Mouse (Mus musculus) splenic B cell, adult 2 months (primary cell): Measurements from ENCODE around the gene Fkbp2.

Experiments used
- DNase-seq: peaks from one replicate; pipeline ENCODE4 v3.0.0-alpha.2; 2011; ENCODE audit warnings: low read depth, low spot score
- H3K27me3 ChIP-seq: 2 replicates; pipeline ENCODE4 v1.6.1; 2012; ENCODE audit warnings: mild to moderate bottlenecking, low read length, moderate library complexity, mixed read lengths; ENCODE audit not compliant: control insufficient read depth, poor library complexity, insufficient read depth, severe bottlenecking
- H3K36me3 ChIP-seq: 2 replicates; pipeline ENCODE4 v1.6.1; 2012; ENCODE audit warnings: mild to moderate bottlenecking, low read length, moderate library complexity, mixed read lengths; ENCODE audit not compliant: control insufficient read depth, poor library complexity, insufficient read depth, severe bottlenecking

The Fkbp2 gene

DNA sequence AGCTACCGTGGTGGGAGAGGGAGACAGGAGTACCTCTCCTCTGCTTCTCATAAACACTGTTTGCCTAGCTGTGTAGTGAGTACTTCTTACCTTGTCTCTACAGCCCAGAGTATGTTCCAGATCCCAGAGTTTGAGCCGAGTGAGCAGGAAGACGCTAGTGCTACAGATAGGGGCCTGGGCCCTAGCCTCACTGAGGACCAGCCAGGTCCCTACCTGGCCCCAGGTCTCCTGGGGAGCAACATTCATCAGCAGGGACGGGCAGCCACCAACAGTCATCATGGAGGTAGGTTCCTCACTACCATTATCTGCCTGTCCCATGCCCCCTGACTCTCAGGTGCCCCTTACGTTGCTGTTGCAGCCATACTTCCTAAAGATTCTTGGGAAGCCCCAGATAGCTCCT is 37.5 kb downstream of the Fkbp2 start:
- no peak for DNase-seq

DNA sequence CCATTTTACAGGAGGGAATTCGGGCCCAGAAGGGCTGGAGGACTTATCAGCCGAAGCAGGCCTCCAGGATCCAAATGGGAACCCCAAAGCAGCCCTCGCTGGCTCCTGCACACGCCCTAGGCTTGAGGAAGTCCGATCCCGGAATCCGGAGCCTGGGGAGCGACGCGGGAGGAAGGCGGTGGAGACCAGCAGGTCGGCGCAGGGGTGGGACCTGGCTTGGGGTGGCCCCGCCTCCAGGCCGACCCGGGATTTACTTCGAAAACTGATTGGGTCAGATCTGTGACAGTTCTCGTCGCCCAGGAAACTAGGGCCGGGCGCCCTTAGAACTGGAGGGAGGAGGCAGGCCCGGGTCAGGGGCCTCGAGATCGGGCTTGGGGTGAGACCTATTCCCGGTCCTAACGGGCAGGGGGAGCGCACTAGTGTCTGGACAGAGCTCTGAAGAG is 38.0 kb downstream of the Fkbp2 start, which contains the start of gene Gpr137:
Gpr137 (minus strand) TSS at position 232 of the 443 bp plus-strand sequence.
- peak; percentile 89 for DNase-seq
- no peaks in the 10 kb centered on the region for H3K27me3 ChIP-seq
- no peaks in the 10 kb centered on the region for H3K36me3 ChIP-seq

More for the DNA sequence above, 37.5 kb downstream of the Fkbp2 start:
- no peaks in the 10 kb centered on the region for H3K36me3 ChIP-seq
- no peaks in the 10 kb centered on the region for H3K27me3 ChIP-seq

DNA sequence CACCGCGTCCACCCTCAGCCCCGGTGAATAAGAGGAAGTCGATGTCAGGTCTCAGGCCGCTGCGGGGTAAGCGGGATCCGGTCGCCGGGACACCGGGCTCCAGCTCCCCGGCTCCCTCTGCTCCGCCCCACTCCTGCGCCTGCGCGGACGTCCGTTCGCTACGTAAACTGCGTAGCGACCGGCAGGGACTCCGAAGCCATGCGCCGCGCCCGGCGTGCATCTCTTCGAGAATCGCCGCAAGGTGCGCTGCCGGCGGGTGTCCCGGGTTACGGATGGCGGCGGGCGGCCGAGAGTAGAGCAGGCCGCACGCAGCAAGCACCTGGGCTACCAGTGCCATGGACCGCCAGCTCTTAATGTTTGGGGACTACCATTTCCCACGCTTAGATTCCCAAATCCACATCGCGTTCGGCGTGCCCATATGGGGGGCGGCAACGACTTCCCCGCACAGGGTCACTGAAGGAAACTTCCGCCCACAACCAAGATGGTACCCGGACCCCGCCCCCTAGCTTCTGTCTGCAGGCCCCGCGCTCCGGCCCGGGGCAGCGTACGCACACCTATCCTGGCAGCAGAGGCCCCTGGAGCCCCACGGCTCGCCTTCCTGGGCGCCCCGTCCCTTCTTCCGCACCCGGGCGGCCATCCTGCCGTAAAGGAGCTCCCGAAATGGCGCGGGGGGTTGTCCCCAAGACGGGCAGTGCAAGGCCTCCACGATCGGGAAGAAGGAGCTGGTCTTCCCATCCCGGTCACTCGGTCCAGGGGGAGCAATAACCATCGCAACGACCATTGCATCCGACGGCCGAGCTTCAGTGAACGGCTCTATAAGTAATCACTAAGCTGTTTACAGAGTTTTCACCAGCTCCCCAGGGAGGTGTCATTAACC is 38.7 kb downstream of the Fkbp2 start, which contains the start of gene Bad:
Bad (plus strand) TSS at position 490 of the 877 bp plus-strand sequence.
- H3K27me3 ChIP-seq: no peaks in the 10 kb centered on the region
- no peaks in the 10 kb centered on the region for H3K36me3 ChIP-seq
- DNase-seq: peak; percentile 95

DNA sequence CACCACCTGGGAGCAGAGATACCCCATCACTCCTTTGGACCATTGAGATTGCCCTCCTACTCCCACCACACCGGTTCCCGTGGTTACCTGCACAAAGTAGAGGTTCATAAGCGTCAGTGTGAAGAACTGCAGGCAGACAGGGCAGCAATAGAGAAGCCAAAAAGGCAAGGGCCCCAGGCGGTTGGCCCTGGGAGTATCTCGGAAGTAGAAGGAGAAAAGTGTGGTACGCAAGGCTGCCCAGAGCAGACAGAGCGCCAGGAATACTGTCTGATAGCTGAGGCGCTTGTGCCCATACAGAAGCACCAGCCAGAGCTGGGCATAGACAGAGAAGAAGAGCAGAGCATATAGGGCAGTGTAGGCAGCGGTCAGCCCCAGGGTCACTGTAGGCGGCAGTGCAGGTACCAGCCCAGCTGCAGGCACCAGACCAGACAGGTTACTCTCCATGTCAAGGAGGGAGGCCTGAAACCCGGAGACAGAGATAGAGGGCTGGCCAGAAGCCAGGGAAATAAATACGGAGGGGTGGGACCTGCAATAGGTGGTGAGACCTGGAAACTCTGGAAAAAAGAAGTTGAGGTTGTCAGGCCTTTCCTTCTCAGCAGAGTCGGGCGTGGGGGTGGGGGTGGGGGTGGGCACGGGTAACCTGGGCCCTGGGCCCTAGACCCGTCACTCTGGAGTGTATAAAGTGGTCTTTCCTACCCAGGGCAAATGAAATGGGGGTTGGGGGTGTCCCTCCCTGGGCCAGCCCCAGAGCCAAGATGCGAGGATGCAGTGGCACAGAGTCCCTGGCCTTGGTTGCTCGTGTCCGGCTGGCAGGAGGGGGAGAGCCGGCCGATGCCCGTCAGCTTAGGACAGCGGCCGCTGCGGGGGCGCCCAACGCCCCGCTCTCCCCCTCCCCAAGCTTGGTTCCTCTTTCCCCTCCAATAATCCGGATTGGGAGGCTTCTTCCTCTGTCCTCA is 39.6 kb downstream of the Fkbp2 start:
- no peak for DNase-seq
- no peaks in the 10 kb centered on the region for H3K27me3 ChIP-seq
- no peaks in the 10 kb centered on the region for H3K36me3 ChIP-seq

DNA sequence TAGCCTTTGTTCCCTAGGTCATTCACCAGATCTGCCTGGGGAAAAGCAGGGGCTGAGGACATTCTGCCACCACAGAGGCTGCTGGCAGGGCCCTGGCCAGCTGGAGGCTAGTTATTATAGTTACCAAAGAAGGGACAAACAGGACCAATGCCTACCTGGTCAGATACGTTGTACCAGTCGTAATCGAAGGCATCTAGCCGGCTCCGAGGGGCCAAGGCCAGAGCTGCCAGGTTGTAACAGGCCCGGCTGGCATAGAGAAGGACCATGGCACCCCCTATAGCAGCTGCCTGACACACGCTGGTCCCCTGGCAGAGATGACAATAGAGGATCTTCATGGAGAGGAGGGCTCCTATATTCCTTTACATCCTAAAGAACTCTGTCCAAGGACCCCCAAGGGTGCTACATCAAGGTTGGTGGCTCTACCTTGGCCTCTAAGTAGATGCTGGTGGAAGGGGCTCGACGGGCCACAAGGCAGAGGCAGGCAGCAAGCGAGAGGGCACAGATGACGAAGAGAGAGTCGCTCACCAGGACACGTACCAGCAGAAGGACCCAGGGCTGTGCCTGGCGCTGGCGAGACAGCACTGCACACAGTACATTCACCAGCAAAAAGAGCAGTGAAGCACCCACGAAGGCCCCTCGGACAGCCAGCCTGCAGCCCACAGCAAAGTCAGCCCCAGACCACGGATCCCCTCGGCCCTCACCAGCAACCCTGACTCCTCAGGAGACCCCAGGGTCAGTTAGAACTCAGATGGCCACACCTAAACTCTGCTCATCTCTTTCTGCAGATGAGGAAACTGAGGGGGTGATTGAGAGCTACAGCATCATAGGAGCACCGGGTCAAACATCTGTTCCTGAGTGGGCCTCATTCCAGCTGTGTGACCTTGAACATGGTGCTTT is 40.9 kb downstream of the Fkbp2 start:
- no peaks in the 10 kb centered on the region for H3K27me3 ChIP-seq
- DNase-seq: no peak
- H3K36me3 ChIP-seq: no peaks in the 10 kb centered on the region

DNA sequence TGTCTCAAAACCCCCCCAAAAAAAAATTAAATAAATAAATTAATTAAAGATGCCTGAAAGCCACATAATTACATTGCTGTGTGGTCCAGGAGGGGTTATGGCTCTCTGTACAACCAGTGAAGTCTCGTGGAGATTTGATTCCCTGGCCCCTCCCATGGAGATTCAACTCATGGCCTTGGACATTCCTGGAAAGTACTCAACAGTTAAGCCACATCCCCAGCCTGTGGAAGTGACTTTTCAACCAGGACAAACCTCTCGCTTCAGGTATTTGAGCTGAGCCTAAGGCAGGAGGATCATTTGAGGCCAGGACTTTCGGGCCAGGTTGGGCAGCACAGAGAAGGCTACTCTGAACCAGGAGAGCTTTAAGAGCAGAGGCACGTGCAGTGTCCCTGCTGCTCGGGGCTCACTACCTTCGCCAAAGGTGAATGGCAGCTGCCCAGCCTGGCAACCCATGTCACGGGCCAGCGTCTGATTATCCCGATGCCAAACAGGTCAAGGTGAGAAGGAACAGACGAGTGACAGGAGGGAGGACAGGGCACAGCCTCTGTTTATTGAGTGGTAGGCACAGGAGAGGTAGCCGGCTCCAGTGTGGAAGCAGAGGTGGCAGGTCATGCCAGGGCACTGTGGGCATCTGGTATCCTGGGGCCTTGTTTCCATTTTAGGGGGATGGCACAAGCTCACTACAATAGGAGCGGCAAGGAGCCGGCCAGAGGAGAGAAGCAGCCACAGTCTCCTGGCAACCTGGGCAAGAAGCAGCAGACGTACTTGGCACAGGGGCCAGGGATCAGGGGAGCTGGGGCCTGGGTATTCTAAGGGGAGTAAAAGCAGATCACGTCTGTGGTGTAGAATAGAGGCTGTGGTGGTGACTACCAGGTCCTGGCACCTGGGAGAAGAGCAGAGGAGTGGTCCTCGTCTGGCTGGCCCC is 42.5 kb downstream of the Fkbp2 start:
- no peaks in the 10 kb centered on the region for H3K27me3 ChIP-seq
- no peaks in the 10 kb centered on the region for H3K36me3 ChIP-seq
- DNase-seq: no peak

DNA sequence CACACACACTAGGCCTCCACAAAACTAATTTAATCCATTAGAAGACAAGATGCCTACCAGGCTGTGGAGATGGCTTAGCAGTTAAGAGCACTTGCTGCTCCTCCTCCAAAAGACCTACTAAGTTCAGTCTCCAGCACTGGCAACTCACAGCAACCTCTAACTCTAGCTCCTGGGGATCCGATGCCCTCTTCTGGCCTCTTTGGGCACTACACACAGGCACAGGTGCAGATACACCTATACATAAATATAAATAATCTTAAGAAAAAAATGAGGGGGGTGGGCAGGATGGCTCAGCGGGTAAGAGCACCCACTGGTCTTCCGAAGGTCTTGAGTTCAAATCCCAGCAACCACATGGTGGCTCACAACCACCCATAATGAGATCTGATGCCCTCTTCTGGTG is 44.0 kb downstream of the Fkbp2 start:
- Histone ChIP-seq H3K27me3 (no peaks in the 10 kb centered on the region), H3K36me3 (no peaks in the 10 kb centered on the region)
- DNase-seq: peak; percentile 63

DNA sequence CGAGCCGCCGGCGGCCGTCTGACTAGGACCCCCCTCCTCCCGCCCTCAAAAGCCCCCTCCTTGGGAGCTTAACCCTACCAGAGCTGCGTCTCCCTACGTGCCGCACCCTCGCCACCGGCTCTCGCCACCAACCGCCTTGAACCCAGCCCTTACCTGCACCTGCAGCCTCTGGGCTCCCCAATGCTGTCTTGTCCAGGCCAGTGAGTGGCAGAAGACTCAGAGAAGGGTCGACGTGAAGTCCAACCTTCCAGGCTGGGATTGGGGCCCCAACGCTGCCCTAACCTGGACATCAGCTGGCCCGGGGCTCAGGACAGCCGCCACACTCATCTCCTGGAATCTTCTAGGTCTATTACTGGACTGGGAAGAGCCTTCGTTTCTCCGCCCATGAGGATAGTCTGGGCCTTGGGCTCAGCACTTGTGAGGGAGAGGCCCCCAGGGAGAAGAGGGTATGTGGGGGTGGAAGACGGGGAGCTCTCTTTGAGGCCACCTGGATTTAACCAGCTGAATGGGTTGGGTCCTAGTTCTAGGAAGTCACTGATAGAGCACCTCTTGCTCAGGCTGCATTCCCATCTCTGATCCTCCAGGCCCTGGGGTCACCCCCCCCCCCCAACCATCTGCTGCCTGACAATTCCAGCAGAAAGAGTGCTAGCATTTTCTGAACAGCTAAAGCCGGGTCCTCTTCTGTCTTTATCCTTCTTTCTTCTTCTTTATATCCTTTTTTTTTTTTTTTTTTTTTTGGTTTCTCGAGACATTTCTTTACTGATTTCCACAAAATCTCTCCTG is 45.9 kb downstream of the Fkbp2 start, which contains the start of gene Kcnk4:
Kcnk4 (minus strand) TSS at position 321 of the 783 bp plus-strand sequence.
- no peaks in the 10 kb centered on the region for H3K27me3 ChIP-seq
- no peaks in the 10 kb centered on the region for H3K36me3 ChIP-seq
- DNase-seq: no peak

DNA sequence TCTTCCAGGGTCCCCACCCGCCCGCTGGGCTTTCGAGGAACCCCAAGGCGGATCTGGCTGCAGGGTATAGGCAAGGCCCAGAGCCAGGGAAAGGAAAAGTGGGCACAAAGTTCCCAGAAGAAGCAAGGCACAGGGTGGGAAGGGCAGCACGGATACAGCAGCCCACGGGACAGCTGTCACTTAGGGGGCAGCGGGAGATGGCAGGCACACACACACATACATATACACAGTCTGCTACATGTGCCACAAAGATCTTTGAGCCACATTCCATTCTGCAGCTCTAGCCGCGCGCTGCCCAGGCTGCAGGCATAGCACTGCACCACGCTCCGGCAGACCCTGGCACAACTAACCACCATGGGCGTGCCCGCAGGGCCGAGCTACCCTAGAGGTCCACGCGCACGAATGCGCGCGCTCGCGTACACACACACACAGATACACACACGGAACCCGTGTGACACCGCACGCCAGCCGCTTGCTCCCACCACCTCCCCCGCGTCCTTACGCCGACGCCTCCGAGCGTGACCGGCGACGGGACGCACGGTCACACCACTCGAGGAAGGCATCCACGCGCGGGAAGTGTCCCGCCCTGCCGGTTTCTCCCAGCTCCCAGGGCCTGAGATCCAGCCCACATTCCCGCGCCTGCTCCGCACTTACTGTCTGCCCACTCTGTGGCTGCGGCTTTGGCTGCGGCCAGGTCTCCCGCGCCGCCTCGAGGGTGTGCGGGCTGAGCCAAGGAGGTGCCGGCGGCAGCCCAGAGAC is 46.7 kb downstream of the Fkbp2 start:
- Histone ChIP-seq H3K36me3 (no peaks in the 10 kb centered on the region), H3K27me3 (no peaks in the 10 kb centered on the region)
- DNase-seq: peak; percentile 66

DNA sequence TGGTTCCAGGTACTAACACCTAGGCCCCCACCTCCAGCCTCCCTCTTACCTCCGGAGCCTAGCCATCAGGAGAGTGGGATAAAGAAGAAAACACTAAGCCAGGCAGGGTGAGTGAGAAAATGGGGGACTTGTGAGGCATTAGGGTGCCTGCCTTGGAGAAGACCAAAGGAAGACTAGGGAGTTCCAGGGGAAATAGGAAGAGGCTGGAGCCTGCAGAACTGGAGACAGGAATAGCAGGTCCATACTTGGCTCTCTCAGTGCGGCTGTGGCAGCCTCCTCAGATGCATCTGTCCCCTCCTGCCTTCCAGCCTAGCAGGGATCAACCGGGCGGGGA is 47.2 kb downstream of the Fkbp2 start:
- no peaks in the 10 kb centered on the region for H3K27me3 ChIP-seq
- no peak for DNase-seq
- H3K36me3 ChIP-seq: no peaks in the 10 kb centered on the region

DNA sequence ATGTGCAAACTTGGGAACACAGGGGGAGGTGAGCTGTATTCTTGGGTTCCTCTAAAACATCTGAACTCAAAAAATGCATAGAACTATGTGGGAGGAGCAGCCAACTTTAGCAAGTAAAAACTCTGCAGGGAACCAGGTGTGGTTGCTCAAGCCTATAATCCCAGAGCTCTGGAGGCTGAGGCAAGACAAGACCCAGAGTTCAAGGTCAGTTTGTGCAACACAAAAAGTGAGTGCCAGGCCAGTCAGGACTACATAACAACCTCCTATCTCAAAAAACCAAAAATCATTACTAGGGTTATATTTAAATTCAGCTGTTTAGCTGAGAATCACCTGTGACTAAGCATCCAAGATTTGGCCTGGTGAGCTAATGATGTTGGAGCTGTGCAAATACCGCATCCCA is 48.3 kb downstream of the Fkbp2 start:
- Histone ChIP-seq H3K36me3 (no peaks in the 10 kb centered on the region), H3K27me3 (no peaks in the 10 kb centered on the region)
- no peak for DNase-seq

DNA sequence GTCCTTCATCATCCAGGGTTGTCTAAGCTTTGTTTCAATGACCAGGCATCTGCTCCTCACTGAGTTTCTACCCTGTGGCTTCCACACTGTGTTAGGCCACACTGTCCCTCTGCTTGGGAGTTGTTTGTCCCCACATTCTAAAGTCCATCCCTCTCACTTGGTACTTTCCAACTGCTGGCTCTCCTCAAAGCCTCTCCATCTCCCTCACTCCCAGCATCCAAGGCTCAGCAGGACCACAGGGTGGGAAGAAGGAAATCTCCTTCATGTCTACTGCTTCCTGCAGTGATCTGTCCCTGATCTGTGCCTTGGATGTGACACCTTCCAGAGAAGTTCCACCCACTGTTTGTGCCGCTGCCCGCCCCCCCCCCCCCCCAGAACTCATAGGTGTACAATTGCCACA is 49.3 kb downstream of the Fkbp2 start:
- Histone ChIP-seq H3K27me3 (no peaks in the 10 kb centered on the region), H3K36me3 (no peaks in the 10 kb centered on the region)
- DNase-seq: no peak
